Mouse (Mus musculus) bone marrow macrophage, adult 2 months (primary cell): Measurements from ENCODE around the gene Cxcl10. TPM values are rescaled to one million over a fixed set of nuclear protein-coding genes. Genes with fewer than 3 reads are reported as not detected.

Experiments
- H3K27ac ChIP-seq: 2 replicates; pipeline ENCODE4 v1.5.1; 2012; ENCODE audit warnings: low read depth, low read length; ENCODE audit not compliant: insufficient read depth
- H3K4me1 ChIP-seq: 2 replicates; pipeline ENCODE4 v1.6.1; 2012; ENCODE audit warnings: low read length; ENCODE audit not compliant: control insufficient read depth, insufficient read depth
- H3K4me3 ChIP-seq: 2 replicates; pipeline ENCODE4 v1.5.1; 2012; ENCODE audit warnings: mild to moderate bottlenecking, low read length, moderate library complexity; ENCODE audit not compliant: insufficient read depth
- CTCF ChIP-seq: IDR thresholded peaks from 2 replicates; pipeline ENCODE4 v1.5.1; 2012; ENCODE audit warnings: low read depth, mild to moderate bottlenecking, low read length, moderate library complexity
- POLR2A ChIP-seq: IDR thresholded peaks from 2 replicates; pipeline ENCODE4 v1.6.1; 2012; ENCODE audit warnings: mild to moderate bottlenecking, low read depth, low read length, borderline replicate concordance
- polyA plus RNA-seq: library from polyadenylated mRNA; stranded (reverse); fragments of >200 nt; gene quantifications from 2 replicates; pipeline ENCODE4 v1.2.4, GENCODE M21; 2012; ENCODE audit not compliant: missing spikeins, insufficient read depth, insufficient read length

The Cxcl10 gene
- polyA plus RNA-seq, 1 experiment = 32.0 TPM

DNA sequence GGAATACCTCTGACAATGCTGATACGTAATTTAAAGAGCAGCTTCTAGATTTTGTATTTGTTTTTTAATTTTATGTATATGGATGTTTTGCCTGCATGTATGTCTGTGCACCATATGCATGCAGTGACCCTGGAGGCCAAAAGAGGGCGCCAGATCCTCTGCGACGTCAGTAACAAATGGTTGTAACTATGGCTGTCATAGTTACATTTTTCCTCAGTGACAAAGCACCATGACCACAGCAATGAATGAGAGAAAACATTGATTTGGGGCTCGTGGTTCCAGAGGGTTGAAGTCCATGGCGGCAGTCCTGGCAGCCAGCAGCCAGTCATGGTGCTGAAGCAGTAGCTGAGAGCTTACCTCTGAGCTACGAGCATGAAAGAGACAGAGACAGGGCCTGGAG, 36.2 kb upstream of the Cxcl10 start:
- no peak for TF ChIP-seq POLR2A
- peak; percentile 69 for TF ChIP-seq CTCF
- Histone ChIP-seq H3K27ac (no peak overlapping the region), H3K4me1 (peaks cover 7% of the 10 kb centered on the region), H3K4me3 (no peak overlapping the region)

DNA sequence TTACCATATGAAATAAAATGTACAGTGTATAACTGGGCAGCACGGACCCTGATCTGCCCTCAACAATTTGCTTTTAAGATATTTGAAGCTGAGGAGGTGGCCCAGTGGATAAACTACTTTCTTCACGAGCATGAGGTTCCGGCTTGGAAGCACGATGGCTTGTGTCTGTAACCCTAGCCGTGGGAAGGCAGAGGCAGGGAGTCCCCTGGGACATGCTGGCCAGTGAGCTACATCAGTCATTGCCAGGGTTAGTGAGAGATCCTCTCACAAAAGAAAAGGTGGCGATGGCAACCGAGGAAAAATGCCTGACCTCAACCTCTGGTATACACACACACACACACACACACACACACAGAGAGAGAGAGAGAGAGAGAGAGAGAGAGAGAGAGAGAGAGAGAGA, 35.1 kb upstream of the Cxcl10 start:
- Histone ChIP-seq H3K27ac (no peak overlapping the region), H3K4me1 (peaks cover 7% of the 10 kb centered on the region), H3K4me3 (no peak overlapping the region)
- TF ChIP-seq CTCF (no peak), POLR2A (no peak)

DNA sequence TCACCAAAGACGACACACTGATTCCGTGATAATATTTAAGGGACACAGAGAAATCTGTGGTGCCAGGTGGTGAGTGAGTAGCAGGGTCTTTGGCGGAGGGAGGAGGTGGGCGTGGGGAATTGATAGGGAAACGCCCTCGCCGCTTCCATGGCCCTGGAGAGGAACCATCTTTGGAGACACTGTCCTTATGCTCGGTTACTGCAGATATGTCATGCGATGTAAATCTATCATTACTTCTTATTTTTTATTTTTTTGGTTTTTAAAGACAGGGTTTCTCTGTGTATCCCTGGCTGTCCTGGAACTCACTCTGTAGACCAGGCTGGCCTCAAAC, 33.6 kb upstream of the Cxcl10 start:
- TF ChIP-seq CTCF (no peak), POLR2A (no peak)
- H3K4me1 ChIP-seq = peaks cover 7% of the 10 kb centered on the region
- no peak overlapping the region for H3K27ac ChIP-seq
- no peak overlapping the region for H3K4me3 ChIP-seq

DNA sequence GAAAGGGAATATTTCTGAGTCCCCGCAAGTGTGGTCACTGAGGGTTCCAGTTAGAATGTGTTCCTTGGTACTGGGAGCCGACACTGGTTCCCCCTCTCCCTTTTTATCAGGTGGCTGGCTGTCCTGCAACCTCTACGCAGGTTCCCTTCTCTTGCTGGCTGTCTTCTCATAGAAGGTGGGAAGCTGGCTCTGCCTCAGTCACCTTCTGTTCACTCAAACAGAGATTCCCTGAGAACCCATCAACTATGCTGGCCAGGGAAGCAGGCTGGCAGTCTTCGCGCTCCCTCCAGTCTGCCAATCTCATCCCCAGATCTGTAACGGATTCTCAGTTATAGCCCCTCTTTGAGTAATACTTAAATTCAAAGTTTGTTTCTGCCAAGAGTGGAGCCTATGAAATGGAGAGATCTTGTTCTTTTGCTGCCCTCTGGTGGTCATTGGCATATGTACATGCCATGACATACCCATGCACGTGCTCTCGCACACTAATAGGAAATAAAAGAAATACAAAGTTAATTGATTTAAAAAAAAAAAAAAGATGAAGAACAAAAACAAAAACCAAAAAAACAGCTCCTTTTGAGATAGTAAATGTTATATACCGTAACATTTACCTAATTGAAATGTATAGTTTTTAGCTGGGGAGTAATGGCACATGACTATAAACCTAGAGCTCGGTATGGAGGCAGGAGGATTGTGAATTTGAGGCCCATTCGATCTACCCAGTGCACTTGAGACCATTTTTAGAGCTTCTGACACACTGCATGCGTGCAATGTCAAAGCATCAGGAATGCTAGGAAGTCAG, 33.1 kb upstream of the Cxcl10 start:
- H3K27ac ChIP-seq = no peak overlapping the region
- TF ChIP-seq POLR2A = no peak
- TF ChIP-seq CTCF = no peak
- H3K4me3 ChIP-seq = no peak overlapping the region
- peaks cover 5% of the 10 kb centered on the region for H3K4me1 ChIP-seq

DNA sequence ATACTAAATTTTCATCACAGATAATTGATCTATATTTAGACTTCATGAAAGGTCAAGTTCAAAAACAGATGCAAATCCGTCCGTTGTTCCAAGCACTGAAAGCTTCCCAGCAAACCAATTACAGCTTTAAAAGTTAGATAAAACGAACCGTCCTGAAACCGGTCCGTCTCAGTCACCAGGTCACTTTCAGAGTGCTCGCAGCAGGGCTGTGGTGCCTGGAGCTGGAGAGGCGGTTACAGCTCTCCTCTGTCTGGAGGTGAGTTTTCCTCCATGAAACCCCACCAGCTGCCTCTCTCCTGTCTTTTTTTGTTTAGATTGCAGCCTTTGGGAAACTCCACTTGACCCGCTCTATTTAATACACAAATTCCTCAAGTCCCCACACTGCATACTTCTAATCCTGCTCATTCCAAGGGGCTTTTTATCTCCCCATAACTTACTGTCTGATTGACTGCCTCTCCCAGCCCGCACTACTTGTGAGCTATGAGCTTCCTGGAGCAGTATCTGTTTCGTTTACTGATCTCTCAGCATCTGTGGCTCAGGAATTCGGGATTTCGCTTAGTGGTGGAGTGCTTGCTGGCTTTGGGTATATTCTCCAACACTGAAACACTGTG, 28.2 kb upstream of the Cxcl10 start:
- no peak overlapping the region for H3K4me3 ChIP-seq
- H3K4me1 ChIP-seq = peaks cover 33% of the 10 kb centered on the region
- no peak overlapping the region for H3K27ac ChIP-seq
- TF ChIP-seq CTCF = no peak
- TF ChIP-seq POLR2A = no peak

DNA sequence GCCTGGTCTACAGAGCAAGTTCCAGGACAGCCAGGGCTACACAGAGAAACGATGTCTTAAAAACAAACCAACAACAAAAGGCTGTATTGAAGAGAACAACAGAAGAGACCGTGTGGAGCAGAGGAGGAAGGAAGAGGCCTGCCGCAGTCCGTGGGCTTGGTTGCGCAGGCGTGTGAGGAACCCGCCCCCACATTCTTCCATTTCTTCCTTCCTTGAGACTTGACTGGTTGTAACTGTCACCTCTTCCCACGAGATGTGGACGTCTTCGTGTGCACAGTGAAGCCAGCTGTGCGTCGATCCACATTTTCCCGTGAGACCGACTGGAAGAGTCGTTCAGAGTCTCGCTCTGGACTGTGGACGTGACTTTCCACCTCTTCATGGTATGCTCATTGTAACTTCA, 26.7 kb upstream of the Cxcl10 start:
- Histone ChIP-seq H3K27ac (peak overlapping the region; percentile 89), H3K4me3 (peak overlapping the region; percentile 40), H3K4me1 (peaks cover 47% of the 10 kb centered on the region)
- TF ChIP-seq POLR2A (no peak), CTCF (no peak)

DNA sequence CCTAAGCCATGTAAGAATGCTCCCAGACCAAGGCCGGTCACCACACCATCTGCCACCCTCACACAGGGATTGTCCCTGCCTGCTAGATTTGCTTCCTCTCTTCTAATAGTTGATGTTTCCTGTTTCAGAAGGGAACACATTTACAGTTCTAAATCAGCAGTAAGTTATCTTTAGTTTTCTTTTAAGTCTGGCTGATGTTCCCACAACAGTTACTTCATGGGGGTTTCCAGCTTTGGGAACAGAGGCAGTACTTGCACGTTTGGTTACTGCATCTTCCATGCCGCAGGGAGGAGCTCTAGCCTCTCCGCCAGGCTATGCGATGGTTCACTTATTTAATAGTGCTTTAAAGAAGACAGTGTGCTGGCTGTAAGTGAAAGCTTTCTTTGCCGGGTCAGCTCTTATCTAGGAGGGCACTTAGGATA, 26.0 kb upstream of the Cxcl10 start:
- H3K4me3 ChIP-seq = peak overlapping the region; percentile 40
- H3K27ac ChIP-seq = peak overlapping the region; percentile 89
- TF ChIP-seq CTCF (no peak), POLR2A (no peak)
- peaks cover 49% of the 10 kb centered on the region for H3K4me1 ChIP-seq

DNA sequence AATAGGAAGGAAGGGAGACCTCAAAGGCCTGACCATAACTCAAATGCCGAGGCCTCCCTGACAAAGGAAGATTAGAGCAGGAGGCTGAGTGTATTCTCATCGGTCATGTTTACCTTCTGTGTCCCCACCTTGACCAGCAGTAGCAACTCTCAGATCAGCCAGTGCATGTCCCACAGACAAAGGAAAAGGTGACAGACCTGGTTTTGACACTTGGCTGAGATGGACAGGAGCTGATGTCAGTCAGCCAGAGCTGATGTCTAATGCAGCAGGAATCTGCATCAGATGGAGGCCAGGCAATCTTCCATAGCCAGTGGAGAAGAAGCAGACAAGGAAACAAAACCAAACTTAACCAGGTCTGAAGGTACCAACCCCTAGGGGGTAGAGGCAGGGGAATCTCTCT, 23.9 kb upstream of the Cxcl10 start:
- H3K27ac ChIP-seq = no peak overlapping the region
- TF ChIP-seq CTCF = no peak
- TF ChIP-seq POLR2A = no peak
- peaks cover 60% of the 10 kb centered on the region for H3K4me1 ChIP-seq
- no peak overlapping the region for H3K4me3 ChIP-seq

DNA sequence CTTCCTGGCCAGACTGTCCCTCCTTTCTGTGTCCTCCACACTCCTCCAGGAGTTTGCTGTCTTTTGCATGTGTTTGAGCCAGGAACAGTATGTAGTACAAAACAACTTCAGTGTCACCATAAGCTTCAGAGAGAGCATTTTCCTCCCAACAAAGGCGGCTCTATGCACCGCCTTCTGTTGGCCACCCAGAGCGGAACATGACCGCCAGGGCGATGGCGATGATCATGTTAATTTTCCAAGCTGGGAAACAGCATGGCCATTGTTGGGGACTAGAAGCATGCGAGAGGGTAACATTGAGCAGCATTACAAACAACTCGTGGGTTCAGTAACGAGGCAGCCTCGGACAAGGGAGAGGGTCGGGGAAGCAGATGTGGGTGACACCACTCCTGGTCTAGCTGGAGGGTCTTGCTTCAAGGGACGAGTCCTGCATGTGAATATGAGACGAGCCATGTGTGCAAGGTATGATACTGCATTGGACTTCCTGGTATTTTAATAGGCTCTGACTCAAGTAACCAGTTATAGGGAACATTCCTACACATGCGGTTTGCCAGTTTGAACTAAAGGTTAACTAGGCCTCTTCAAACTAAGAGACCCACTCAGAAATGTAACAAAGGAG, 22.8 kb upstream of the Cxcl10 start:
- Histone ChIP-seq H3K4me1 (peaks cover 63% of the 10 kb centered on the region), H3K4me3 (no peak overlapping the region), H3K27ac (no peak overlapping the region)
- no peak for TF ChIP-seq POLR2A
- TF ChIP-seq CTCF = no peak

DNA sequence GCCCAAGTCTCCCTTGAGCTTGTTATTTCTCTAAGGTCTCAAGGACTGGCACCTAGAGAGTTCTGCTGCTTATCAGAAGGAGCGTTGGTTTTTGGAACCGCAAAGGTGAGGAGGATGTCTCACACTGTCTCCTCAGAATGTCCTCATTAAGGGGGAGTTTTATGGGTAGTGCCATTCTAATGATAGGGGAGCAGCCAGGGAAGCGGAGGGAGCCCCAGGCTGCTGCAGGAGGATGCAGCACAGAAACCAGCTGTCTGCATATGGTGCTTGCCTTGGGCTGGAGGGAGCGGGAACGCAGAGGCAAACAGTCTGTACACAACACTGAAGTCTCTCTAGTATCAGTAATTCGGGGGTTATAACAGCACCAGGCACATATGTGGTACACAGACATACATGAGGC, 22.2 kb upstream of the Cxcl10 start:
- H3K27ac ChIP-seq = no peak overlapping the region
- H3K4me1 ChIP-seq = peaks cover 61% of the 10 kb centered on the region
- TF ChIP-seq POLR2A (no peak), CTCF (no peak)

More for the DNA sequence above, 22.2 kb upstream of the Cxcl10 start:
- H3K4me3 ChIP-seq = no peak overlapping the region
